Mouse (Mus musculus): ENCODE data around the gene Vps52. TPM values are rescaled to one million over a fixed set of nuclear protein-coding genes. Genes with fewer than 3 reads are reported as not detected.
A peak's percentile ranks its signal among the peaks of the same experiment; 100 is the strongest.

Gene Vps52
- total and polyA plus RNA-seq, 3 experiments = 34.3 to 73.6 (median 39.9) TPM

- TF ChIP-seq HCFC1 (IDR thresholded peaks at IDR 0.05; ENCODE audit: low read depth, low read length) = no peak
- TF ChIP-seq ETS1 (conservative IDR thresholded peaks at IDR 0.05; ENCODE audit: low read depth, low read length) = no peak
- no peak for TF ChIP-seq RCOR1 (conservative IDR thresholded peaks at IDR 0.05; ENCODE audit: low read depth, low read length)
- no peak; the same call in 1 of the 2 replicates for TF ChIP-seq RAD21 (IDR thresholded peaks at IDR 0.05; ENCODE audit: low read depth, low read length)
- no peak for TF ChIP-seq MAFK (IDR thresholded peaks at IDR 0.05; ENCODE audit: insufficient replicate concordance, low read length)
- no peak for TF ChIP-seq CHD1 (IDR thresholded peaks at IDR 0.05; ENCODE audit: low read depth, low read length)
- TF ChIP-seq IRF4 (IDR thresholded peaks at IDR 0.05; ENCODE audit: low read depth, low read length) = no peak
- peak; percentile 24 for TF ChIP-seq SMC3 (IDR thresholded peaks at IDR 0.05; ENCODE audit: low read depth, low read length)
- TF ChIP-seq POLR2A (IDR thresholded peaks at IDR 0.05; ENCODE audit: low read depth, low read length) = no peak
- TF ChIP-seq ZNF384 (IDR thresholded peaks at IDR 0.05; ENCODE audit: low read depth, low read length) = no peak
- TF ChIP-seq MEF2A (IDR thresholded peaks at IDR 0.05; ENCODE audit: borderline replicate concordance, low read depth, low read length) = no peak
- peak in 1 of 2 experiments; percentile 40; a peak in 2 of 4 replicates for TF ChIP-seq CTCF (conservative IDR thresholded peaks at IDR 0.05 in 1 of 2, IDR thresholded peaks at IDR 0.05 in 1 of 2; ENCODE audit: low read depth in 2 of 2, low read length in 2 of 2)
- TF ChIP-seq MAX (IDR thresholded peaks at IDR 0.05; ENCODE audit: low read length) = no peak
- TF ChIP-seq BHLHE40 (IDR thresholded peaks at IDR 0.05; ENCODE audit: low read depth, low read length) = no peak
- no peak for TF ChIP-seq CHD2 (IDR thresholded peaks at IDR 0.05; ENCODE audit: low read length)
- H3K9me3 ChIP-seq (replicated peaks; ENCODE audit: low read length) = peaks cover 6% of the 10 kb centered on the region
- dilution Hi-C loops (cut with MboI; ENCODE audit: extremely low pct_ligation_motif_present, extremely low pct_unique_long_range_greater_than_20kb, low sequenced_read_pairs) = no loop called here
- peaks cover 27 to 55% of the 10 kb centered on the region in 2 experiments for H3K4me1 ChIP-seq (ENCODE audit: control insufficient read depth in 1 of 2, insufficient read depth in 2 of 2)
- peaks cover 12% of the 10 kb centered on the region; the same call in 1 of the 2 replicates for H3K79me2 ChIP-seq (replicated peaks; ENCODE audit: control insufficient read depth, extremely low read depth, insufficient read depth, poor library complexity, severe bottlenecking)
- peaks cover 49 to 61% of the 10 kb centered on the region in 2 experiments for H3K36me3 ChIP-seq (replicated peaks in 1 of 2; ENCODE audit: control insufficient read depth in 1 of 2, insufficient read depth in 1 of 2, low read length in 1 of 2)
- DNase-seq (ENCODE audit: extremely low read depth) = no peak
- peak overlapping the region; percentile 14 for H3K4me2 ChIP-seq (ENCODE audit: insufficient read depth, low read depth, poor library complexity, severe bottlenecking)
- H3K9ac ChIP-seq (ENCODE audit: insufficient read depth, low read depth) = no peak overlapping the region
- no peak overlapping the region for H3K4me3 ChIP-seq (replicated peaks in 1 of 3; ENCODE audit: low read depth in 2 of 3, low read length in 2 of 3, poor library complexity in 1 of 3)
- H3K27me3 ChIP-seq (replicated peaks) = no peaks in the 10 kb centered on the region
- H3K27ac ChIP-seq (ENCODE audit: insufficient read depth, low read depth) = no peak overlapping the region
- in situ Hi-C loops (cut with MboI; ENCODE audit: low pct_ligation_motif_present, low pct_unique_long_range_greater_than_20kb, low sequenced_read_pairs) = no loop called here
These were observed 40.6 kb upstream of the Vps52 start for GRCm38 (mm10) chr17:33914969-33915391.

DNA sequence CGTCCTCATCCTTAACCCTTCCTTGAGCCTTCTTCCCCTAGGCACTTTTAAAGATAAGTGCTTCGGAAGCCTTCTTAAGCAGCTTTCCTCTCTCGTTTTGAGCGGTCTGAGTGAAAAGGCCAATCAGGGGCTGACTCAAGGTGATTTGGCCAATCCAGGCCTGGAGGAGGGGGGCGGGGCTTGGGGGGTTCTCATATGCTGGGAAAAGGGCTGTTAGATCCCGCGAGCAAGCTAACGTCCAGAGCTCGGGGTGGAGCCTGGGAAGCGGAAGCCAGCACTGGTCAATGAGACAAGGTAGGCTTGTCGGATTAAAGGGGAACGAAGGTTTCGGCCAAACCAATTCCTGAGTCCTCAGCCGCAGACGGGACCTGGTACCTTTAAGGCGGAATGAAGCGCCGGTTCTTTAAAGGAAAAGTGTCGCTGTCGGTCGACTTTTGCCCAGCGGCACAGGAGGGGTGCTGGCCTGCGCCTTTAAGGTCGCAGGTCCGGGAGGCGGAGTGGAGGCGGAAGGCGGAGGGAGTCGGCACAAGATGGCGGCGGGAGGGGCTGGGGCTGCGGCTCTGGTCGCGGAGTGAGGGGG, 39.9 kb upstream of the Vps52 start, which contains the start of the genes Tapbp and Zbtb22:
TSS of gene Tapbp (plus strand) at position 229 of the 580 bp plus-strand sequence.
TSS of gene Zbtb22 (plus strand) at position 234 of the 580 bp plus-strand sequence.
- Histone ChIP-seq H3K27me3 (replicated peaks) (no peaks in the 10 kb centered on the region), H3K36me3 (replicated peaks in 1 of 2; ENCODE audit: control insufficient read depth in 1 of 2, insufficient read depth in 1 of 2, low read length in 1 of 2) (peaks cover 49 to 61% of the 10 kb centered on the region in 2 experiments), H3K4me3 (replicated peaks in 1 of 3; ENCODE audit: low read depth in 2 of 3, low read length in 2 of 3, poor library complexity in 1 of 3) (peak within 1 kb of the TSS; percentile 58 to 62 (median 59)), H3K4me2 (ENCODE audit: insufficient read depth, low read depth, poor library complexity, severe bottlenecking) (peak within 1 kb of the TSS; percentile 62), H3K79me2 (replicated peaks; ENCODE audit: control insufficient read depth, extremely low read depth, insufficient read depth, poor library complexity, severe bottlenecking) (peaks cover 9% of the 10 kb centered on the region), H3K9me3 (replicated peaks; ENCODE audit: low read length) (peaks cover 6% of the 10 kb centered on the region), H3K4me1 (ENCODE audit: control insufficient read depth in 1 of 2, insufficient read depth in 2 of 2) (peaks cover 27 to 50% of the 10 kb centered on the region in 2 experiments), H3K27ac (ENCODE audit: insufficient read depth, low read depth) (peak within 1 kb of the TSS; percentile 22; the same call in 1 of the 2 replicates), H3K9ac (ENCODE audit: insufficient read depth, low read depth) (peak within 1 kb of the TSS; percentile 70)
- peak; percentile 98 for DNase-seq (ENCODE audit: extremely low read depth)
- in situ Hi-C loops (cut with MboI; ENCODE audit: low pct_ligation_motif_present, low pct_unique_long_range_greater_than_20kb, low sequenced_read_pairs) (no loop called here), dilution Hi-C loops (cut with MboI; ENCODE audit: extremely low pct_ligation_motif_present, extremely low pct_unique_long_range_greater_than_20kb, low sequenced_read_pairs) (no loop called here)
- TF ChIP-seq MAFK (IDR thresholded peaks at IDR 0.05; ENCODE audit: insufficient replicate concordance, low read length) (no peak), RCOR1 (conservative IDR thresholded peaks at IDR 0.05; ENCODE audit: low read depth, low read length) (no peak), BHLHE40 (IDR thresholded peaks at IDR 0.05; ENCODE audit: low read depth, low read length) (no peak), NELFE (IDR thresholded peaks at IDR 0.05; ENCODE audit: low read depth, low read length) (no peak), JUN (IDR thresholded peaks at IDR 0.05; ENCODE audit: insufficient read depth, low read depth, low read length) (no peak), USF1 (IDR thresholded peaks at IDR 0.05; ENCODE audit: low read depth, low read length) (no peak), USF2 (conservative IDR thresholded peaks at IDR 0.05; ENCODE audit: low read depth, low read length) (peak; percentile 64), NRF1 (IDR thresholded peaks at IDR 0.05; ENCODE audit: low read depth, low read length) (peak; percentile 46; the same call in 1 of the 2 replicates), ETS1 (conservative IDR thresholded peaks at IDR 0.05; ENCODE audit: low read depth, low read length) (no peak), POLR2AphosphoS2 (IDR thresholded peaks at IDR 0.05; ENCODE audit: low read depth, low read length) (no peak; the same call in 1 of the 2 replicates), CHD1 (IDR thresholded peaks at IDR 0.05; ENCODE audit: low read depth, low read length) (no peak), CHD2 (IDR thresholded peaks at IDR 0.05; ENCODE audit: low read length) (peak; percentile 90), ZNF384 (IDR thresholded peaks at IDR 0.05; ENCODE audit: low read depth, low read length) (no peak), POLR2A (IDR thresholded peaks at IDR 0.05; ENCODE audit: low read depth, low read length) (peak; percentile 60), JUND (conservative IDR thresholded peaks at IDR 0.05; ENCODE audit: low read depth, low read length) (no peak), E2F4 (IDR thresholded peaks at IDR 0.05; ENCODE audit: insufficient replicate concordance, low read depth, low read length) (no peak), ZMIZ1 (IDR thresholded peaks at IDR 0.05; ENCODE audit: low read depth, low read length) (no peak), ZKSCAN1 (IDR thresholded peaks at IDR 0.05; ENCODE audit: borderline replicate concordance, low read depth, low read length) (no peak), SMC3 (IDR thresholded peaks at IDR 0.05; ENCODE audit: low read depth, low read length) (no peak), MEF2A (IDR thresholded peaks at IDR 0.05; ENCODE audit: borderline replicate concordance, low read depth, low read length) (no peak), CTCF (conservative IDR thresholded peaks at IDR 0.05 in 1 of 2, IDR thresholded peaks at IDR 0.05 in 1 of 2; ENCODE audit: low read depth in 2 of 2, low read length in 2 of 2) (no peak), SIN3A (IDR thresholded peaks at IDR 0.05; ENCODE audit: low read length) (peak; percentile 100), ZC3H11A (IDR thresholded peaks at IDR 0.05; ENCODE audit: low read depth, low read length) (no peak), MYC (IDR thresholded peaks at IDR 0.05; ENCODE audit: low read depth, low read length) (no peak), EP300 (IDR thresholded peaks at IDR 0.05; ENCODE audit: low read length) (no peak), MAX (IDR thresholded peaks at IDR 0.05; ENCODE audit: low read length) (no peak)

Measured in CH12.LX (cell line).